Mouse (Mus musculus) testis, postnatal 10 days (tissue): Measurements from ENCODE around the gene Tigit.

Source experiments
- DNase-seq: peaks from one replicate; pipeline ENCODE4 v3.0.0; 2021; ENCODE audit warnings: low spot score

Gene Tigit

DNA sequence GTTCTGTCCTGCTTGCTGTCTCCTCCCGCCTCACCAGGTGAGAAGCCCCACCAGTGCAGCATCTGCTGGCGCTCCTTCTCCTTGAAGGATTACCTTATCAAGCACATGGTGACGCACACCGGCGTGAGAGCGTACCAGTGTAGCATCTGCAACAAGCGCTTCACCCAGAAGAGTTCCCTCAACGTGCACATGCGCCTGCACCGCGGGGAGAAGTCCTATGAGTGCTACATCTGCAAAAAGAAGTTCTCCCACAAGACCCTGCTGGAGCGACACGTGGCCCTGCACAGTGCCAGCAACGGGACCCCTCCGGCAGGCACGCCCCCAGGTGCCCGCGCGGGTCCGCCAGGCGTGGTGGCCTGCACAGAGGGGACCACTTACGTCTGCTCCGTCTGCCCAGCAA is 45.7 kb downstream of the Tigit start:
- no peak for DNase-seq

DNA sequence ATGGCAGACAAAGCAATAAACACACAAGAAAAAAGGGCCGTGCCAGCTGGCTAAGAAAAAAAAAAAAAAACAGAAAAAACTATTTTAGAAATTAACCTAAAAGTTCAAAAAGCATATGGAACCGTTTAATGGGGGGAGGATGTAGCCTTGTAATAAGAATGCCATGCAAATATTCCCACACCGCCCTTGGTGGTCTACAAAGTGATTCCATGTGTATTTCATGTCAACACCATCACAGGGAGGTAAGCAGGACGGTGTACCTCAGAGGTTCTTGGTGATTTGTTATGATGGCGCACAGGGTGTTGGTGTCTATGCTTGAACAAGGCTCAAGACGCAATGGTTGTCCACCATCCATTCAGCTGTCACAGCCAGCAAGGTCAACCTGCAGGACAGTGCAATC is 46.6 kb downstream of the Tigit start:
- no peak for DNase-seq

DNA sequence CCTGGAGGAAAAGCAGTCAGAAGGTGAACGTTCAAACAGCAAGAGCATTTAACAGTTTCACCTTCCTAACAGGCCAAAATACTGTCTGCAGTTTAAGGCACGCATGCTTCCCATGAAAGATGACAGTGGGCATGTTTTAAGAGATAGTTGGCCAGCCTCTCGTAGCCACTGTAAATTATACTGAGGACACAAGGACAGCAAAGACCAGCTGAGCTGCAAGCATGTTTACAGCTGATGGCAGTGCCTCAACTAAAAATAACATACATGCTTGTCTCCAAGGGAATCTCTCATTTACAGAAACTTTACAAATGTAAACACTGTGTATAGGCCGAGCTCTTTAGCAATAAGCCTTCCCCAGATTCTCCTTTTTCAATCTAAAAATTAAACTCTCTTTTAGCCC is 47.6 kb downstream of the Tigit start:
- DNase-seq = no peak

DNA sequence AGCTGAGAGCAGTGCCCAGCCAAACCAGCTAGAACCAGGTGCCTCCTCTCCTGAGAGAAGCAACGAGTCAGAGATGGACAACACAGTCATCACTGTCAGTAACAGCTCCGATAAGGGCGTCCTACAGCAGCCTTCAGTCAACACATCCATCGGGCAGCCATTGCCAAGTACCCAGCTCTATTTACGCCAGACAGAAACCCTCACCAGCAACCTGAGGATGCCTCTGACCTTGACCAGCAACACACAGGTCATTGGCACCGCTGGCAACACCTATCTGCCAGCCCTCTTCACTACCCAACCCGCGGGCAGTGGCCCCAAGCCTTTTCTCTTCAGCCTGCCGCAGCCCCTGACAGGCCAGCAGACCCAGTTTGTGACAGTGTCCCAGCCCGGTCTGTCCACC is 53.6 kb downstream of the Tigit start:
- no peak for DNase-seq

DNA sequence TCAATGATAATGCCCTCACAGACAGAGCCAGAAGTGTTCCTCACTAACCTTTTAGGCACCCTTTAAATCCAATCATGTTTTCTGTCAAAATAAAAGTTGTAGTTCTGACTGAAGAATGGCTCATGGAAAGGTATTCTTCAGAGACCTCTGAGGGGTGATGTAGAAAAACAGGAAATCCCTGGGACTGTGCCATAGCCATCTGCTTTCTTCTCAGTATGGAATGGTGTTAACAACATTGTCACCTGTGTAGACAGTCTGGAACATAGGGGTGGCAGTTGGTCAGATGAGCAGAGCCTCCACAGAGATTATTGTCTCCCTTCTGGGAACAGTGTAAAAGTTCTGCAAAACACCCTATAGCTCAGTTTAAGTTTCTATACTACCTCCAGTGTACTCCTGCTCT is 55.9 kb downstream of the Tigit start:
- no peak for DNase-seq

DNA sequence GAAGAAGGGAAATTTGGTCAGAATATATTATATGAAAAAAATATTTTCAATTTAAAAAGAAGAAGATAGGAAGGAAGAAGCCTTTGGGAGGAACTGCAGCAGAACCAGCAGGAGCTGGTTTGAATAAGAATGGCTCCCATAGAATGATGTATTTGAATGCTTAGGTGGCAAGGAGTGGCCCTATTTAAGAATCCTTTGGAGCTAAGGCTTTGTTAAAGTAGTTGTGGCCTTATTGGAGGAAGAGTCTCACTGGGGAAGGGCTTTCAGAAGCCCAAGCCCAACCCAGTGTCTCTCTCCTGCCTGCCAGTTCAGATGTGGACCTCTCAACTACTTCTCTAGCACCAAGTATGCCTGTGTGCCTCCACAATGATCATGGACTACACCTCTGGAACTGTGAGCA is 56.9 kb downstream of the Tigit start:
- no peak for DNase-seq

DNA sequence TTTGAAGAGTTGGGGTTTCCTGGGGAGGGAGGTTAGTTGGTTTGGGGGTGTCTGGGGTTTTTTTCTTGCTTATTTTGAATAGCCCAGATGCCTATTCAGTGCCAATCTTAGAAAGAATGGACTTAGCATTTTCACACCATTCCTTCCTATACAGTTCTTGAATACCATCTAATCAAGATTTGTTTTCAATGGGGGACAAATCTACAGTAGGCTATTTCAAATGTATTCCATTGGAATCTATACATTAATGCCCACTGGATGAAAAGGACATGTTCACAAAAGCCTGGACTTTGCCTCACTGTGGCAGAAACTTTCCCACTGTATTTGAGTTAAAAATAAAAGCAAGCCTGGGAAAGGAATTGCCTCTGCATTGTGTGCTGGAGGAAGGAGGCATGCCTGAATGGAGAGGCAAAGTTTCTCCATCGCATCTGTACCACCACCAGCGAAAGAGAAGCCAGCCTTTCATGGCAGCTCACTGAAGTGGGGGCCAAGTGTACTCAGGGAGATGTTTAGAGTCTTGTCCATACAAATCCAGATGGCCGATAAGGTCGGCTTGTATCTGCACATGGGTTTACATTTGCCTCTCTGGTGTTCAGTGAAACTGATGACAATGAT is 59.4 kb downstream of the Tigit start:
- DNase-seq = no peak

DNA sequence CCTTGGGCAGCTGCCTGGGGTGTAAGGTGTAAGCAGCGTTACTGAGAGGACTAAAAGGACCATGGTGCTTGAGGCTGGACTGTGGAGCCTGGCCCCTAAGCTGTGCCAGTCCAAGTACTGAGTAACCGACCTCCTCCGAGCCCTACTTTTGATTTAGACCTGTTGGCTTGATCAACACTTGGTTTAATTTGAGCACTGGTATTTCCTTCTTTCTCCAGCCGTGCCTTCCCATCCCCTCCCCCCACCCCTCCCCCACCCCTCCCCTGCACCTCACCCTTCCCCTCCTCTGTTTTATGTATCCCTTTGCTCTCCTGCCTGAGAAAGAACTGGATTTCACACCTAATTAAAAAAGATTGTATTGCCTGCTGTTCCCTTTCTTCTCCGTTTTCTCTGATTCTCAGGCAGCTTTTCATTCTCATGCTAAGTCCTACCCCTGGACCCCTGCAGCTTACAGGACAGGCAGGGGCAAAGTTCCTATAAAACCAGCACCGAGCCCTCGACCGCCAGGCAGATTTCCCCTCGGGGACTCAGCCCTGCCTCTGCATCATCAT is 60.3 kb downstream of the Tigit start:
- DNase-seq = no peak

DNA sequence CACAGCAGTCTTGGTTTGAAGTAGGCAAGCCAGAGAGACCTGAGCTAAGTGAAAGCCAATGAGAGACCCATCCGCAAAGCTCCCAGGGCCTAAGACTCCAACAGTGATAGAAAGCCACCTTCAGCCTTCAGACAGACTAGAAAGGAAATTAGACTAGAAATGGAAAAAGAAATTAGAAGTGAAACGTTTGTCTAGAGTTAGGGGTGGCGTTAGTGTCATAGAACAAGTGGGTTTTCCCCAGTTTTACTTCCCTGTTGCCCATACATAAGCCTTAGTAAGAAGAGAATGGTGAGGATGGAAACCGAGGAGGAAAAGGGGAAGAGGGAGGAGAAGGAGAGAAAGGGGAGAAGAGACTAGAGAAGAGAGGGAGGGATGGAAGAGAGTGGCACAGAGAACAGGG is 61.4 kb downstream of the Tigit start:
- no peak for DNase-seq

DNA sequence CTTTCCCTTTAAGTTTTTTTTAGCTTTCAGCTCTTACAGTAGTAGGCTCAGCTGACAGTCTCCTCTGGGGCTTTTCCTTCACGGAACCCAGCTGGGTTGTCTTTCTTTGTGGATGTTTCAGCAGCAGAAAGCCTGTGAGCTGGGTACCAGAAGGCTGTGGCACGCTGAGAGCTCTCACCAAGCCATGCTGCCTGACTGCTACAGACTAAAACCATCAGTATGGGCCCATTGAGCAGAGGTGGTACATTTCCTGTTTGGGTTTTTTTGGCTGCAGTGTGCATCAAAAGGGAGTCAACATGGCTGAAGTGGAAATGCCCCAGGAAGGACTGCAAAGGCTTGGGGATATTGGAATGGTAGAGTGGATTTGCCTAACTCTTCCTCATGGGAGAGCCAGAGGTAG is 64.2 kb downstream of the Tigit start:
- no peak for DNase-seq
